Mouse (Mus musculus) splenic B cell, adult 2 months (primary cell): ENCODE data around the gene Xpo4.
"Not testable (repeated sequence)": the region's sequence is repeated elsewhere in the genome, so short reads cannot be mapped to it uniquely, and the experiment has no call there.

Source experiments
- DNase-seq: peaks from one replicate; pipeline ENCODE4 v3.0.0-alpha.2; 2011; ENCODE audit warnings: low read depth, low spot score
- H3K27me3 ChIP-seq: 2 replicates; pipeline ENCODE4 v1.6.1; 2012; ENCODE audit warnings: mild to moderate bottlenecking, low read length, moderate library complexity, mixed read lengths; ENCODE audit not compliant: control insufficient read depth, poor library complexity, insufficient read depth, severe bottlenecking
- H3K36me3 ChIP-seq: 2 replicates; pipeline ENCODE4 v1.6.1; 2012; ENCODE audit warnings: mild to moderate bottlenecking, low read length, moderate library complexity, mixed read lengths; ENCODE audit not compliant: control insufficient read depth, poor library complexity, insufficient read depth, severe bottlenecking

Gene Xpo4

DNA sequence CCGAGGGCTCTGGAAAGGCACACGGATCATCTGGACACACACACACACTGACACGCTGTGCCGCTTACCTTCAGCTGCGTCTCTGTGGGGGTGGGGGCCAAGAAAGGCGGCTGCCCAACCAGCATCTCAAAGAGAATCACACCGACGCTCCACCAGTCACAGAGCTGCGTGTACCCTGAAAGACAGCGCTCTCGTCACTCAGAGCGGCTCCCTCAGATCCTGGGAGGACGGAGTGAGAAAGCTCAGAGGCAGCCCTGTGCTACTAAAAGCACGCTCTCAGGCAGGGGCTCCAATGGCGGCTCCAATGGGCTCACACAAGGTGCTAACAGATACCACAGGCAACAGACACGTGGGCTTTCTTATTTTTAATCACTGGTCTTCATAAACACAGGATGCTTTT is 29.0 kb upstream of the Xpo4 start:
- no peaks in the 10 kb centered on the region for H3K27me3 ChIP-seq
- H3K36me3 ChIP-seq, result peaks cover 27% of the 10 kb centered on the region
- DNase-seq, result no peak

DNA sequence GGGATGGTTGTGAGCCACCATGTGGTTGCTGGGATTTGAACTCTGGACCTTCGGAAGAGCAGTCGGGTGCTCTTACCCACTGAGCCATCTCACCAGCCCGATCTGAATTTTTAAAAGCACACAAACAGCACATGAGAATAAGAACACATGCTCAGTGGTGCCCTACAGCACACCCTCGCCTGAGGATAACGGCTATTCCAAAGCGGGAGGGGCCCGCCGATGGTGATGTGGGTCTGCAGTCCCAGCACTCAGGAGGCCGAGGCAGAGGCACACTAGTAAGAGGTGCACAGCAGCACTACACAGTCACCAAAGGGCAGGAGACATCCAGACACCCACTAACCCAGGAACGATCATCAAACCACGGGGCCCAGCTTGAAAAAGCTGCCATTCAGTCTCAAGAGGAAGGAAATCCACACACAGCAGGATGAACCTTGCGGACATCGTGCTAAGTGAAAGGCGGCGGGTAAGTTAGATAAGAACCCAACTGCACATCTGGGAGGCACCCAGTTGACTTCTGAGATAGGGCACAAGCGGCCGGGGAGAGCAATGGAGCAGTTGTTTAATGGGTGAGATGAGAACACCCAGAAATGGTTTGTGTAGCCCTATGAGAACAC is 27.4 kb upstream of the Xpo4 start:
- Histone ChIP-seq H3K36me3 (peaks cover 24% of the 10 kb centered on the region), H3K27me3 (no peaks in the 10 kb centered on the region)
- DNase-seq, result no peak

DNA sequence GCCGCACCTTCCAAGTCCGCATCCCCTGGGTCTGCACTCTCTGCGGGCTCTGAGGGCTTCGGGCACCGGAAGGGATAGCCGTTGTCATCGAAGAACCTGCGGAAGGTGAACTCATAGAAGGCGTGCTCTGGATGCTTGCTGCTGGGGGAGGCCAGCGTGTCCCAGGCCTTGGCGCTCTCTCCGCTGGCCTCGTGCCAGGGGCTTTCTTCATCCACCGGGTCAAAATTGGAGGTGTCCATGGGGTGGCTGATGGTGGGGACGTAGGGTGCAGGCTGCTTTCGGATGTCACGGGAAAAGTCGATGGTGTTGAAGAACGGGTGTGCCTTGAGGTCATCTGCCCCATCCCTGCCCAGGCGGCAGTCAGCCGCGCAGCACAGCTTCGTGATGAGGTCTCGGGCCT is 26.1 kb upstream of the Xpo4 start:
- H3K36me3 ChIP-seq, result peaks cover 17% of the 10 kb centered on the region
- no peak for DNase-seq
- no peaks in the 10 kb centered on the region for H3K27me3 ChIP-seq

DNA sequence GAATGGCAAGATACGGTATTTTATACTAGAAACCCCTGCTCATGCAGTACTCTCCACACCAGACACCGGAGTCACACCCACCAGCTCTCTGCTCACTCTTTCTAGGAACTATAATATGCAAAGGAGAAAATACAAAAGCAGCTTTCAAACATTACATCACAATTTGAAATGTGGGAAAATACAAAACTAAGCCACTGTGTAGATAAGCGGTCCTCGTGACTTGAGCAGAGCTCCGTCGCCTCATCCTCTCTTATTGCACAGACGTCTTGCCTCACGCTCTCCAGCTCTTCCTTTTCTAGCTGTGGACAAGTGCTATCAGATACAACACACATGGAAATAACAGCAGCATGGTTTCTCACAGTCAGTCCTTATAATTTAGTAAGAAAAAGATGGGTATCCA is 25.5 kb upstream of the Xpo4 start:
- no peak for DNase-seq
- Histone ChIP-seq H3K36me3 (peaks cover 13% of the 10 kb centered on the region), H3K27me3 (no peaks in the 10 kb centered on the region)

DNA sequence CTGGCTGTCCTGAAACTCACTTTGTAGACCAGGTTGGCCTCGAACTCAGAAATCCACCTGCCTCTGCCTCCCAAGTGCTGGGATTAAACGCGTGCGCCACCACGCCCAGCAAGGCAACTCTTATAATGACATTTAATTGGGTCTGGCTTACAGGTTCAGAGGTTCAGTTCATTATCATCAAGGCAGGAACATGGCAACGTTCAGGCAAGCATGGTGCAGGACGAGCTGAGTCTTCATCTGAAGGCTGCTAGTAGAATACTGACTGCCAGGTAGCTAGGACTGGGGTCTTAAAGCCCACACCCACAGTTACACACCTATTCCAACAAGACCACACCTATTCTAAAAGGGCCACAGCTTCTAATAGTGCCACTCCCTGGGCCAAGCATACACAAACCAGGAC is 22.8 kb upstream of the Xpo4 start:
- not testable (repeated sequence) for H3K36me3 ChIP-seq, DNase-seq, H3K27me3 ChIP-seq

DNA sequence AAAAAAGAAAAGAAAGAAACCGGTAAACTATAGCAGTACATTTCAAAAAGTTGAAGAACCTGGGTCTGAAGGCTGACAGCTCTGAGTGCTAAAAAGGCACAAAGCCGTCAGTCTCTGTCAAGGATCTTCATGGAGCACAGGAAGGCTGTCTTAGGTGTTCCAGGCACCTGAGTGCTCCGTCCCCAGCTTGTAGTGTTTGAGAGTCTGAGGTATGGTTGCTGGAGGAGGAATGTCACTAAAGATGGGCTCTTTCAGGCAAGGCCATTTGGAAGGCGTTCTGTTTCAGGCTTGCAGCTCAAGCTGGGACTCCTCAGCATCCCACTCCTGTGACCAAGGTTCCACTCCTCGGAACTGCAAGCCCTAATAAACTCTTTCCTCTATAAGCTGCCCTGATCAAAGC is 22.2 kb upstream of the Xpo4 start:
- H3K36me3 ChIP-seq, result peaks cover 9% of the 10 kb centered on the region
- H3K27me3 ChIP-seq, result no peaks in the 10 kb centered on the region
- DNase-seq, result no peak

DNA sequence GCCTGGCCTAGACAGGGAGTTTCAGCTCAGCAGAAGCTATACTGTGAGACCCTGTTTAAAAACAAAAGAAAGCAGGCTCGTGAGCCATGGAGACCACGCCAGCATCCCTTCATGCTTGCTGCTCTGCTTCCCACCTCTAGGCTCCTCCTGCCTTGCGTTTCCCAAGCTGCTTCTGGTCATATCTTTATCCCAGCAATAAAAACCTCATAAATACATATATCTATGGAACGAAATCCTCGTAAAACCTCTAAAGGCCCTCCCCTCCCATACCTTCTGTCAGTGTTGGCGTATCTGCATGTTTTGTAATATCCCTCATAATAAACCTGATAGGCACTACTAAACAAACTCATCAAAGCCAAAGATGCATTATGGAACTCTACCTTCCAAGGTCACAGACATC is 21.4 kb upstream of the Xpo4 start:
- Histone ChIP-seq H3K36me3 (peaks cover 6% of the 10 kb centered on the region), H3K27me3 (no peaks in the 10 kb centered on the region)
- no peak for DNase-seq

DNA sequence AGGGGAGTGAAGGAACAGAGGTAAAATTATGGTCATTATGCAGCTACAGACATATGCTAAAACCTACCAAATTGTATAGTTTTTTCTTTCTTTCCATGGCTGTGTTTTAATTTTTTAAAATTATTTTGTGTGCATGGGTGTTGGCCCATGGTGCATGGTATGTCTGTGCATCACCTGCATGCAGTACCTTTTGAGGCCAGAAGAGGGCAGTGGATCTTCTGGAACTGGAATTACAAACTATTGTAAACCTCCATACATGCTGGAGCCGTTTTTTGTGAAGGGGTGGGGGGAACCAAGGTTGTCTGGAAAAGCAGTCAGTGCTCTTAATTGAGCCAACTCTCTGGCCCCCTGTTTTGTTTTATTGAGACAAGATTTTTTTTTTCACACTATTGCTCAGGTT is 19.3 kb upstream of the Xpo4 start:
- Histone ChIP-seq H3K36me3 (no peaks in the 10 kb centered on the region), H3K27me3 (no peaks in the 10 kb centered on the region)
- peak; percentile 82 for DNase-seq

DNA sequence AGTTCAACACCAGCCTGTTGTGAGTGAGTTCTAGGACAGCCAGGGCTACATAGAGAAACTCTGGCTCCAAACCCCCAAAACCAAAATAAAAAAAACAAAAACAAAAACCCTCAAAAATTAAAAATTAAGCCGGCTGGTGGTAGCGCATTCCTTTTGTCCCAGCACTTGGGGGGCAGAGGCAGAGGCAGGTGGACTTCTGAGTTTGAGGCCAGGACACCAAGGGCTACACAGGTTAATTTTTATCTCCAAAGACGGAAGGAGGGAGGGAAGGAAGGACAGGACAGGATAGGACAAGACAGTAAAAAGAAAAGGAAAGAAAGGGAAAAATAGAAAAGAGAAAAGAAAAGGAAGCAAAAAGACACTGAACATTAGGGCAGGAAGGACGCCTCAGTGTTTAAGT is 17.5 kb upstream of the Xpo4 start:
- no peaks in the 10 kb centered on the region for H3K36me3 ChIP-seq
- no peak for DNase-seq
- no peaks in the 10 kb centered on the region for H3K27me3 ChIP-seq

DNA sequence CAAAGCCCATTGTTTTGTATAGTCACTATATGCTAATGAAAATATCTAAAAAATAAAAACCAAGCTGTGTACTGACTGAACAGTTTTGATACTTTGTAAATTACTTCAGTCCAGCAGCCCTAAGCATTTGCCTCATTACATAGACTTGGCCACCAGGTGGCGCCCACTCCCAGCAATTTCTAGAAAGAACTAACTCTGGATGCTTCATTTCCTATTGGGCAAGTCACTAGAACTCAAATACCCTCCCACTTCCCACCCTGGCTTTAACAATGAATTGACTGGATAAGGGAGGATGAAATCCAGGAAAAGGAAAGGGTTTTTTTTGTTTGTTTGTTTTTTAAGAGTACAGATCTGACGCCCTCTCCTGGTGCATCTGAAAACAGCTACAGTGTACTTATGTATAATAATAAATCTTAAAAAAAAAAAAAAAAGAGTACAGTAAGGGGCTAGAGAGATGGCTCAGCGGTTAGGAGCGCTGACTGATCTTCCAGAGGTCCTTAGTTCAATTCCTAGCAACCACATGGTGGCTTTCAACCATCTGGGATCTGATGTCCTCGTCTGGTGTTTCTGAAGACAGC is 14.8 kb upstream of the Xpo4 start:
- H3K36me3 ChIP-seq, result no peaks in the 10 kb centered on the region
- DNase-seq, result peak; percentile 87
- no peaks in the 10 kb centered on the region for H3K27me3 ChIP-seq

DNA sequence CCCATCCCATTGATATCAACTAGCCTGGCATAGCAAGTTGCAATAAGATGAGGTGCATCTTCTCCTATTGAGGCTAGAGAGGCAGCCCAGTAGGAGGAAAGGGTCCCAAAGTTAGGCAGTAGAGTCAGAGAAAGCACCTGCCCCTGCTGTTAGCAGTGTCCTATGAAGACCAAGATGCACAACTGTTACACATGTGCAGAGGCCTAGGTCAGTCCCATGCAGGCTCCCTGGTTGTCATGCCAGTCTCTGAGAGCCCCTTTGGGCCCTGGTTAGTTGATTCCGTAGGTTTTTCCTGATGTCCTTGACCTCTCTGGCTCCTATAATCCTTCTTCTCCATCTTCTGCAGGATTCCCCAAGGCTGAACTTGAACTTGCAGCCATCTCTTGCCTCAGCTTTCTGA is 14.3 kb upstream of the Xpo4 start:
- Histone ChIP-seq H3K36me3 (no peaks in the 10 kb centered on the region), H3K27me3 (no peaks in the 10 kb centered on the region)
- DNase-seq, result no peak

DNA sequence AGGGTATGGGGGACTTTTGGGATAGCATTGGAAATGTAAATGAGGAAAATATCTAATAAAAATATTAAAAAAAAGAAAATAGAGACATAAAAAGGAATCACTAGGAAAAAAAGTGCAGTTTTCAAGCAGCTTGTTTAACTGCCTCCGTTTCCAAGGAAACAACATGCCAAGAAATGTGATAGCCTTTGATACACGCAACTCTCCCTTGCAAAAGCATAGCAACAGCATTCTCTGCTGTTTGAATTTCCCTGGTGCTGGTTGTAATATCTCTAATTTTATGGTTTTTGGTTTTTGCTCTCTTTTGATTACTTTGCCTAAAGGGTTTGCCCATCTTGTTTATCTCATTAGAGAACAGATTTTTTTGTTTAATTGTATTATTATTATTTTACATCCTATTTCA is 10.3 kb upstream of the Xpo4 start:
- DNase-seq, result no peak
- no peaks in the 10 kb centered on the region for H3K27me3 ChIP-seq
- H3K36me3 ChIP-seq, result no peaks in the 10 kb centered on the region

DNA sequence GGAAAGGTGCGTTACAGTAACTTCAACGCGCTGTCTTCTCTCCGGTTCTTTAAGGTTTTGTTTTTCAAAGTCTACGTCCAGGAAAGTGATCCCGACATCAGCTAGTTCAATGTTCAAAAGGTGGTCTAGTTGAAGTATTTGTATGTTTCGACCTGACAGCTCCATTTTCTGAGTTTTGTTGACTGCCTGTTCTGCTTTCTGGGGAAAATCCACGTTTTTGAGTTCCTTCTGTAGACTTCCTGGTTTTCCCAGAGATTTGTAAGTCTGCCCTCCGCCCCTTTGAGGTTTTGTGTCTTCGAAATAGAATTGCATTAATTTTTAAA is 359 bp upstream of the Xpo4 start:
- no peak for DNase-seq
- H3K36me3 ChIP-seq, result no peaks in the 10 kb centered on the region
- no peaks in the 10 kb centered on the region for H3K27me3 ChIP-seq

DNA sequence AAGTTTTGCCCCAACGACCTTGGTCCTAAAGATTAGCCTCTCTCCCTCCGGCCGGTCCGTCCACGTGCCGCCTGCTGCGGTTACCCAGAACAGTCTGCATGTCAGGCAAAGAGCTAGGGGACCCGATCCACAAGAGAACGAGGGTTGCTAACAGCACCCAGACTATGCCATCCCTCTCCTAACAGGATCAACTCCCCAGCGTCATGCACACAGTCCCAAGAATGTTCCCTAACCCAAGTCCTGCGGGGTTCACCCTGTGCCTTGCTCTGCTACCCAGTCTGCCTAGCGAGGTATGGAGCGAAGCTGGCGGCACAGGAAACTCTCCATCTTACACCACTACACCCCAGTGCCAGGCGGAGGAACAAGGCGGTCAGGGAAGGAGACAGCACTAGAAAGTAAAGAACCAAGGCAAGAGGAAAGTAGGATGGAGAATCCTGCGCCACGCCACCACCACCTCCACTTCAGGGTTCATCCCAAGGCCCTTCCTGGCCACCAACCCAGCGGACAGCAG is 864 bp downstream of the Xpo4 start:
- Histone ChIP-seq H3K36me3 (no peaks in the 10 kb centered on the region), H3K27me3 (no peaks in the 10 kb centered on the region)
- DNase-seq, result no peak

DNA sequence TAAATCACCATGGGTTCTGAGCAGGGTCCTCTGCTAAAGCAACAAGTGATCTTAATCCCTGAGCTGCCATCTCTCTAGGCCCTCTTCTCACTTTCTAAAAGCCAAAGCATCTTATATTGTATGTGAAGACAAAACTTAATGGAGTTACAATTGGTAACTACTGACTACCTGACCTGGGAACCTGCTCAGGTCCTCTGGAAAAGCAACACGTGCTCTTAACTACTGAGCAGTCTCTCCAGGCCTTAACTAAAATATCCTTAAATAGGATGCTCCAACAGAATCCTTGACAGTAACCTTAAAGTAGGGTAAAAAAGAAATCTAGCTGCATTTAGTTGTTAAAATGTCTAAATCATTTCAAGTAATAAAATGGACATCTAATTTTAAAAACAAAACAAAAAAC is 1.6 kb downstream of the Xpo4 start:
- Histone ChIP-seq H3K27me3 (no peaks in the 10 kb centered on the region), H3K36me3 (no peaks in the 10 kb centered on the region)
- DNase-seq, result no peak

DNA sequence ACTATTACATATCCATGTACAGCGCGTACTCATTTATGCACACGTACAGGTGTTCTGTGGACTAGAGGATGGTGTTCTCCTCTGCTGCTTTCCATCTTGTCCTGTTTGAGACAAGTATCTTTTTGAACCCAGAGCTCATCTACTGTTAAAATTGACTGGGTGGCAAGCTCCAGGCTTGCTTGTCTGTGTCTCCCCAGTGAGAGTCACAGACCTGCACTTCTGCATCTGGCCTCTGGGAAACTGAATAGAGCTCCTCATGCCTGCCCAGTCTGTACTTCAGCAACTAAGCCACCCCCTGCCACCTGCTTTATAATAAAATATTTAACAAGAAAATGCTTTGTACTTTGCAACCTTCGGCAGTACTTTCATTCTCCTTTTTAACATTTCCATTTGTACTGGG is 6.9 kb downstream of the Xpo4 start:
- peak; percentile 21 for DNase-seq
- Histone ChIP-seq H3K27me3 (no peaks in the 10 kb centered on the region), H3K36me3 (no peaks in the 10 kb centered on the region)
